Mouse (Mus musculus) ovary, postnatal 10 days (tissue): ENCODE data around the gene Aes.

Experiments
- DNase-seq: peaks from one replicate; pipeline ENCODE4 v3.0.0; 2022; ENCODE audit warnings: low spot score

Gene Aes

DNA sequence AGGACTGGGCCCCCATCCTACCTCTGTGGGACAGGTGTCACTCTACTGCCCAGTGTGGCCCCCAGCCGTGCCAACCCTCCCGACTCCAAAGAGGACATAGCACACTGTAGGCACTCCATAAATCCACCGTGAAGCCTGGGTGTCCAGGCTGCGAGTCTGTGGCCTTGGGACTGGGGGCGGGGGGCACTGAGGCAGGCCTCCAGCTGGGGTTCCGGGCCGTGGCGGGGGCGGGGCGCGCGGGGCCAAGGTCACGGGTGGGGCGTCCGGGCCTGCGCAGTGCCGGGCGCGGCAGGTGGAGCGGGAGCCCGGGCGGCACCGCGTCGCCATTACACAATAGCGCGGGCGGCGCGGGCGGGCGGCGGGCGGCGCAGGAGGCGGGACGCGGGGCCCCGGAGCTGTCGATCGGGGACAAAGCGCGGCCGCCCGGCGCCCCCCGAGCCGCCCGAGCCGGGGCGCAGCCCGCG lies at the start of gene Aes:
TSS of gene Aes (plus strand) at position 326 of the 464 bp plus-strand sequence.
- peak; percentile 56 for DNase-seq

DNA sequence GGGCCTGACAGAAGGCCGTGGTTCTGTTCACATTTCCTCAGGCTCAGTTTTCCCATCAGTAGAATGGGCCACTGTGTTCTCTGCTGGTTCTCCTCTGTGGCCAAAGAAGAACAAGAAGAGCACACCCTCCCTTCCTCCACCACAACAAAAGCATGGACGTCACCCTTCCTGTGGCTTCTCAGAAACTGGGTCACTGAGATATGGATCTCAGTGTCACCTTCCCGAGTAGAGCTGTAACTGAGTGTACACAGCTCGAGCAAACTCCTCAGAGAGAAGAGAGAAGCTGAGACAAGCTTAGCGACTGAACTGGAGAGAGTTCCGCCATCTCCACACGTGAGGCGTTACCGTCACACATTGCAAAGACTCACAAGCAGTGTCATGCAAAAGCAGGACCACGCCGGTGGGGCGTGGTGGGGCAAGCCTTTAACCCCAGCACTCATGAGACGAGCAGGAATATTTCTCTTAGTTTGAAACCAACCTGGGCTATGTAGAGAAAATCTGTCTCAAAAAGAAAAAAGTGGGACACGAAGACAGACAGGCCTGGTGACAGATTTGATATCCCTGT lies 49.0 kb upstream of the Aes start:
- DNase-seq: no peak

DNA sequence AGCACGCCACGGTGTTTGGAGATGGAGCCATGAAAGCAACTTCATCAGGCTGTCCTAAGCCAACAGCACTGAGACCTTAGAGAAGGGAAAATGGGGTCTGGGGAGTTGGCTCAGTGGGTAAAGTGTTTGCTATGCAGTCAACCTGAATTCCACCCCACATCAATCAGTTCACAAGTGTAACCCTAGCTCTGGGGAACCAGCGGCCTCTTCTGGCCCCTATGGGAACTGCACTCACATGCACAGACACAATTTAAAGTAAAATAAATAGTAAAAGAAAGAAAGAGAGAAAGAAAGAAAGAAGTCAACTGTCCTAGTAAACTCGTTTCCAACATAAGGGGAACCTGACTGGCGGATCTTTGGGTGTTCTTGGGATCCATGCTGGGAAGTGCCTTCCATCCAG lies 45.5 kb upstream of the Aes start:
- no peak for DNase-seq

DNA sequence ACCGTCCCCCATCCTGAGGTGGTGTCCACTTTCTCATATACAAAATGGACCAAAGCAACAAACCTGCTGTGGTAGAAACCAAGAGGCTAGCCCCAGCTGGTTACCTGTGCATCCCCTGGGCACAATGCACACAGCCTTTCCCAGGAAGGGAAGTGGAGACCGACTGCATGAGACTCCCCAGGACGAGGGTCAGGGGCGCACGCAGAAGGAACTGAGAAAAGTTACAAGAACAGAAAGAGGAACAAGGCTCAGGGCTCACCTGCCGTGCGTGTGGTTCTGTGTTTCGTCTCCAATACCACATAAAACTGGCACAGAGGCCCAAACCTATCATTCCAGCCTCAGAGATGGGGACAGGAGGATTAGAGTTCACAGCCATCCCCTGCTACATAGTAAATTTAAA lies 42.1 kb upstream of the Aes start:
- no peak for DNase-seq

DNA sequence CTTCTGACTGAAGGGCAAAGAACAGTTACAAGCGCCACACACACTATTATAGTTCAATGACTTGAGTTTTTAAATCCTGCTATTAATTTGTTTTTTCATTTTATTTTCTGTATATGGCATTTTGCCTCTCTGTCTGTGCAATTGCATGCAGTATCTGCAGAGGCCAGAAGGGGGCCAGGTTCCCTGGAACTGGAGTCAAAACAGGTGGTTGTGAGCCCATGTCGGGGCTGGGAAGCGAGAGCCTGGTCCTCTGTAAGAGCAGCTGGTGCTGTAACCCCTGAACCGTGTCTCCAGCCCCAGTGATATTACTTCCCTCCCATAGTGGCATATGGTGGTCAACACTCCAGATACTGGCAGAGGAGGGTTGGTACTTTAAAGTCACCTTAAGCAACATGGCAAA lies 40.7 kb upstream of the Aes start:
- DNase-seq: no peak

DNA sequence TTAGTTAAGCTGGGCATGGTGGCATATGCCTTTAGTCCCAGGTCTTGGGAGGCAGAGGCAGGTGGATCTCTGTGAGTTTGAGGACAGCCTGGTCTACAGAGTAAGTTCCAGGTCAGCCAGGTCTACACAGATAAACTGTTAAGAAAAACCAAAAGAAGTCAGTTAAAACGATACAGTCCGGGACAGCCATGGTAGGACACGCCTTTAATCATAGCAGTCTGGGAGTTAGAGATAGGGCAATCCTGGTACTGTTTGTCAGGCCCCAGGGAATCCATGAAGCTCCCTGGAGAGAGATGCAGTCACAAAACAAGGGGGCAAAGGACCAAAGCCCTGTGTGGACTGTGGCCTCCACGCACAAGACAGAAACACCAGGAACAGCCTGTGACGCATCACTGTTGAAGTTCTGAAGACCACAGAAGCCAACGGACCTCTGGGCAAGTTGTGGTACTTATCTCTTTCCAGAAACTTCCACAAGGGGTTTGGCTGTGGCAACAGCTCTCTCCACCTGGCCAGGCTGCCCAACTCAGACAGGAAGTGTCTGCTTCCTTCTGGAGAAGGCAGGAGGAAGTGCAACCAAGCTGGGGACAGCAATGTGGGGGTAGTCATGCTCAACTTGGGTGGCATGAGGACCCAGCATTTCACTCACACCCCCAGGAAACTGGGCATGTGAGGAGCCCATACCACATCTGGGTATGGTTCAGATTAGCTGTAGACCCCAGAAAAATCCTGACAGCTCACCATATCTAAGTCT lies 39.9 kb upstream of the Aes start:
- DNase-seq: no peak

DNA sequence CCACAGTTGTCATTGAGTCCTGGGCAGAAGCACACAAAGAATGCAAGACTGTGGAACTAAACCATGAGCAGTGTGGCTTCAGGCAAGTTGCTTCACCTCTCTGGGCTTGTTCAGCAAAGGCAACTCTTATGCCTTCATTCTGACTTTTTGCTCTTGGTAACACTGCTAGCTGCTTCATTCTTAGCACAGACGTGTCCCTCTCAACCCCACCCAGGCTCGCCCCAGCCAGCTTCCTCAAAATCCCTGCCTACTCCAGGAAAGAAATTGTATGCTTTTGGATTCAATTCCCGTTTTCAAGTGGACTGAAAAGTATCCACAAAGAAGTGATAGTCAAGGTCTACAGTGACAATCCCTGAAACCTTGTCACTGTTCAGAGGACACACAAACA lies 39.3 kb upstream of the Aes start:
- DNase-seq: no peak

DNA sequence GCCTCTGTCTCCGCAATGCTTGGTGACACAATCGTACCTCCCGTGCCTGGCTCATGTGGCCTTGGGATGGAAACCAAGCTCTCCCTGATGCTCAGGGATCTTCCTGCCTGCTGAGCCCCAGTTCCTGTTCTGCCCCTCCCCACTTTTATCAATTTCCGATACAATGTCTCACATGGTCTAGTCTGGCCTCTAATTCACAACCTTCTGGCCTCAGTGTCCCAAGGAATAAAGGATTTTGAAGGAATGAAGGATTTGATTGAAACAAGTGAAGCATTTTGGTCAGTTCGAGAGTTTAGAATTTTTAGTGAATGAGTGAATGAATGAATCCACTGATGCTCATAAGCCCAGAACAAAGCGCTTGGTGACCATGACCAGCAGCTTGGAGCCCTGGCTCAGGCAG lies 36.1 kb upstream of the Aes start:
- no peak for DNase-seq

DNA sequence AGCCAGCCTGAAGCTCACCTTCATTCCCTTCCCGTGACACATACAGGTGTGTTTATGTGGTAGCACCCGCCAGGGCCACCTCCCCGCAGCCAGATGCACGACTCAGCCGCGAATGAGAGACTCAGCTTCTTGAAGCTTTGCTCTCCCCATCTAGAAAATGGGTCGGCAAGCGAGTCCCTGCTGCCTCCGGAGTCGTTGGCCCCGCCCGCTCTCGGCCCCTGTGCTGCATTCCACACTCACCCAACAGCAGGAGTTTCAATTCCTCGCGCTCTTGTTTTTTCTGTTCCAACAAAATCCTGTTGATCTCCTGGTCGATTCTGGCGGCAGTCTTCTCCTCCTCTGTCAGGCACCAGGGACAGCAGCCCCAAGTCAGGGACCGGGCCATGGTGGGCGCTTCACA lies 35.7 kb upstream of the Aes start:
- no peak for DNase-seq

DNA sequence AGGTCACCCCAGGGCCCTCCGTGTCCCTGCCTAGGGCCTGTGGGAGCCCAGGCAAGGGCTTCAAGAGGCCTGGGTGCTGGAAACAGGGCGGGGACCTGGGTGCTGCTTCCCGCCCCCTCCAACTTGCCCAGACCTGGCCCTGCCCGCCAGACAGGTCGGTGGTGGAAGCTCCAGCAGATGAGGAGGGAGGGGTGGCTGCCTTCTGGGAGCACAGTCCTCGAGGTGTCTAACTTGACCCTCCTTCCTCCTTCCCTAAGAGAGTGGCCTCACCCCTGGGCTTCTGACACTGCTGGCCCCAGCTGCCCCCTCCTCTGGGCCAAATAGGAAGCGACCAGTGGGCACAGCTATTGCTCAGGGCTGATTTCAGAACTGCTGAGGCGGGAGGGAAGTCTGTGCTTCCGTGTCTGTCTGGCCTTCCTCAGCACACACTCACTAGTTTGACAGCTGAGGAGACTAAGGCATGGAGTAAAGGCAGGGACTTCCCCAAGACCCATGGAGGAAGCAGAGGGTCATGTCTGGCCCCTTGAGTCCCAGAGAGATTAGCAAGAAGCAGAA lies 35.2 kb upstream of the Aes start, which contains the start of gene Gna15:
TSS of gene Gna15 (minus strand) at position 175 of the 555 bp plus-strand sequence.
- no peak for DNase-seq

DNA sequence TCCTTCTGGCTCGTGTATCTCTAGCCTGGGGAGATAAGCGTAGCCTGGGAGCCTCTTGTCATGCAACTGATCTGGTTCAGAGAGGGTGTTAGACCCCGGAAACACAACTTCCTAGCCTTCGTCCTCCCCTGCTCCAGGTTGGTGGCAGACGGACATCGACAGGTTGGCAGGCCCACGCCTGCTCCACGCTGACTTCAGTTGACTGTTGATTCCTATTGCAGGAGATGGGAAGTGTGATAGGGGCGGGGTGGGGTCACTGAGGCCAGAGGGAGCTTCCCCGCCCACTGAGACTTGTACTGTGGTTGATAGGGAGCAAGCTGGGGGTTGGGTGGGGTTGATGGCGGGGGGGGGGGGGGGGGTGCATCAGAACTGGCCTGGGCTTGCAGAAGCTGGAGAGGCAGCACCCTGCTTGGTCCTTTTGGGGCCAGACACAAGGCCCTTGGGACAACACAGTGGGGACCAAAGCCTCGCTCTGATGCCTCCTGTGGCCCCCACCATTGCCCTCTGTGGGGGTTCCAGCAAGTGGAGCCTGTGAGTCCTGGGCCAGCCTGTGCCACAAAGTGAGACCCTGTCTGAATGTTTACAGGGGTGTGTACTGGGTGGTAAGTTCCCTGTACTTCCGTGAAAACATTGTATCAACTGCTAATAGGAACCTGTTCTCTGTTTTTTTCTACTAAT lies 34.1 kb upstream of the Aes start:
- no peak for DNase-seq

DNA sequence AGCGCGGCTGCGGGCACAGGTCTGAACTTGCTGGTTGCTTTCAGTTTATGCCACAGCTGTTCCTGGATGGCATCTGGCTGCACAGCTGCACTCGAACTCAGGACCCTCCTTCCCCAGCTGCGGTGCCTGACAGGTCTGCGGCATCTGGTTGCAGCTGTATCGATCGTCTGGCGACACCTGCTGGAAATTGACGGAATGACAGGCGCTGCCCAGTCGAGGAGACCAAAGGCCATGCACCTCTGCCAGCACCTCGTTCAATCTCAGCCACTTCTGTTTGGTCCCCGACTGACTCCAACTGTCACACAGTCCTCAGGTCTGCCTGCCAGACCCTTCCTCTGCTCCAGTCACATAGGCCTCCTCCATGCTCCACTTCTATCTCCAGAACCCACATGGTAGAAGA lies 32.5 kb upstream of the Aes start:
- peak; percentile 69 for DNase-seq

DNA sequence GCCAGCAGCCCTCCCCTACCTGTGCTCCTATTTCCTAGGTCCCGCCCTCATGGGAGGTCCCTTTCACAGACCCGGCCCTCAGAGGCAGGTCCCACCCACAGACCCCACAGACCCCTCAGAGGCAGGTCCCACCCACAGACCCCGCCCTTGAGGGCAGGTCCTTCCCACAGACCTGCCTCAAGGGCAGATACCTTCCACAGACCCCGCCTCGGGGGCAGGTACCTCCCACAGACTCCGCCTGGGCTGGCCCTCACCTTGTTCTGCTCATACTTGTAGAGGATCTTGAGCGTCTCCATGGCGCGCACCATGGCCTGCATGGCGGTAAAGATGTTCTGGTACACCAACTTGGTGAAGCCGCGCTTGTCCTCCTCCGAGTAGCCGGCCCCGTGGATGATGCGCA lies 24.5 kb upstream of the Aes start:
- no peak for DNase-seq

DNA sequence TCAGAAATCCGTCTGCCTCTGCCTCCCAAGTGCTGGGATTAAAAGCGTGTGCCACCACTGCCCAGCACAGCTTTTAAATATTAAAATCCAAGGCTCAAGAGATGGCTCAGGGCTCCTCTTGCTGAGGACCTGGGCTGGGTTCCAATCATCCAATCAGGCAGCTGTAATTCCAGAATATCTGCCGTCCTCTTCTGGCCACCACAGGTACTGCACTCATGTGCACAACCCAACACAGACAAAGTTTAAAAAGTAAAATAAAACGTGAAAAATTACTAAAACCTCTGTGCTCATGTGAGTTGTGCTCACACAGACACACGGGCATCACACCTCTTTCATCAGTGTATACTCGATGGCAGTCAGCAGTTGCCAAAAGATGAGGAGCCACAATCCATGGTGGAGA lies 22.6 kb upstream of the Aes start:
- no peak for DNase-seq

DNA sequence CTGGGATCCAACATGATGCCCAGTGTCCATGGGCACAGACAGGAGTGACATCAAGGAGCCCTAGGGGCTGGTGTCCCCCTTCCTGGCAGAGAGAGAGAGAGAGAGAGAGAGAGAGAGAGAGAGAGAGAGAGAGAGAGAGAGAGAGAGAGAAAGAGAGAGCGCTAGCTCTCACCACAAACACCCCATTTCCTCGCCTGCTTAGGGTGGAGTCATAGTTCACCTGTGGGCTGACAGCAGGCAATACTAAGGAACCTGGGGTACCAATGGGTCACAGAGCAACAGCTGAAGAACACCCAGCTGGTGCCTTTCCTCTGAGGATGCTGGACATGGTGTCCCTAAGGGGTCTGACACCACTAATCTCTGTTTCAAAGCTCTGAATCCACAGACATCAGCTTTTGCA lies 21.9 kb upstream of the Aes start:
- no peak for DNase-seq

DNA sequence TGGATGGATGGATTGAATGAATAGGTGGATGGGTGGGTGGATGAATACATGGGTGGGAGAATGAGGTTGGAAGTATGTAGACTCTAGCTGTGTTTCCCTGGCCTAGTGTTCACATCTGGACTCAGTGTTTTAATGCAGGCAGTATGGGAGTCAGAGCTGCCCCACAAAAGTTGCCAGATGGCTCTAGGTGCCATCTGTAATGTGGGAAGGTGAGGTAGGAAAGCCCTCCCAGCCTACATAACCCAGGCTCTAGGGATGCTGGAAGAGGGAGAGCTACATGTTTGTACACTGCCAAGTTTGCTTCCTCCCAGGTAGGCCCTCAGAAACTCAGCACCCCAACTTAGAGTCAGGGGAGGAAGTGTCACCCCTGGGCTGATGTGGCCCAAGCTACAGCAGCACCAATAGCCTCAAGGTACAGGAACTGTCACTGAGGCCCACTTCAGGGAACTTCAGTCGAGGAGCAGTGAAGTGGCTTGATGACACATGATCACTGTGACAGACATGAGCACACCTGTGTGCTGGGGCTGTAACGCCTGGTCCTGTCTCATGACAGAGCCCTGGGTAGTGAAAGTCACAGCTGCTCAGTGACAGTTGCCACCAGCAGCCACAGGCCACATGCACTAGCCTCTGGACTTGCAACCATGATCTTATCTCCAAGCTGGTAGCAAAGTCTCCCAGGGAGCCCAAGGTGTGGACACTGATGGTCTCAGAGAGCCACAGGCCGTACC lies 20.8 kb upstream of the Aes start:
- no peak for DNase-seq

DNA sequence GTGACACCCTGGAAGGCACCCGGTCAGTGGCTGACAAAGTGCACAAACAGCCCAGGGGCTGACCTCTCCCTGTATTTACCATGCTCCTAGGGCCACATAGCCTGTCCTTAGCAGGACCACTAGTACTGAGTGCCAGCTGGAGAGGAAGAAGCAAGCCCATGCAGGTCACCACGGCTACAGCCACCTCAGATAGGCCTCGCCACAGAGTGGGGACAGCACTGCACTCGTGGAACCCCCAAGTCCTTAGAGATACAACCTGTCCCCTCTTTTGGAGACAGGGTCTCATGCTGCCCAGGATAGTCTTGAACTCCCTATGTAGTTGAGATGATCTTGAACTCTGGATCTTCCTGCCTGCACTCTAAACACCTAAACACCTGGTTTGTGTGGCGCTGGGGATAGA lies 17.9 kb upstream of the Aes start:
- no peak for DNase-seq

DNA sequence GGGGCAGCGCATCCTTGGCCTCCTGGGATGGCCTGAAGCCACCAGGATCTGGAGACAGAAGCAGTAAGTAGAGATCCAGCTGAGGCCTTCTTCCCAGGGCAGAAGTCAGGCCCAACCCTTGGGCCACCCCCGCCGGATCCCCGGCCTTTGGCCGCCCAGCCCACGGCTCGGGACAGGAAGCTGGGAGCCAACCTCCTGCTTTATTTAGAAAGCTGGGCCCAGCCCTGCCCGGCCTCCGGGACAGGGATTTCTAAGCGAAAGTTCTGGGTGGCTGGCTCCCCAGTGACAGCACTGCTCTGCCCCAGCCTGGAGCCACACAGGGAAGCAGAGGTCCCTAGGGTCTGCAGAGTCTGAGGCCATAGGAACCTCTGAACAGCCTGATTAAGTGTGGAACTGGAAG lies 17.5 kb upstream of the Aes start:
- DNase-seq: no peak

DNA sequence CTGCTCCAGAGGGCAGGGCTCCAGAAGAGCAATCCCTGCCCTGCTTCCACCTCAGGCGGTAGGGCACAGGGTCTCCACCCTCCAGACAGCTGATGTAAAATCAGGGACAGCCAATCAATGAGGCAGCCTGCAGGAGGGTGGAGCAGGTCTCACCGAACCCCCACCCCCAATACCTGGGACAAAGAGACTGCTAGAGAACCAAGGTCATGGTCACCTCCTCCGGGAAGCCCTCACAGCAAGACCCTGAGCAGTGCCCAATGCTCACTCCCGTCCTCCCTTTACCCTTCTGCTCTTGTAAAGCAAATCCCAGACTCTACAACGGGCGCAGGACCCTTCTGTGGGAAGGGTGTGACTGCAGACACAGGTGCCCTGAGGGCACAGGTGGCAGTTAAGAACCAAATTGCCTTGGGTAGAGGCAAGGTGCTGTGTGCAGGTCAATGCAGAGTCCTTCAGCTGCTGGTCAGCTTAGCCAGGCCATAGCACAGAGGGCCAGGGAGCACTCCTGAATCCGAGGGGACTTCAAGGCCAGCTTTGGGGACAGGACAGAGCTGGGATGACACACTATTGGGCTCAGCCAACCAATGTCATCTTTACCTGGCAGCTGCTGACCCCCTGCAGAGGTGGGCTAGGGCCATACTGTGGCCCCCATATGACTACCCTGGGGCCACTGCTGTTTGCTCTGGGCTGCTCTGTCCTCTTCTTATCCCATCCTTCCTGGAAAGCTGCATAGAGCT lies 16.4 kb upstream of the Aes start:
- DNase-seq: no peak

DNA sequence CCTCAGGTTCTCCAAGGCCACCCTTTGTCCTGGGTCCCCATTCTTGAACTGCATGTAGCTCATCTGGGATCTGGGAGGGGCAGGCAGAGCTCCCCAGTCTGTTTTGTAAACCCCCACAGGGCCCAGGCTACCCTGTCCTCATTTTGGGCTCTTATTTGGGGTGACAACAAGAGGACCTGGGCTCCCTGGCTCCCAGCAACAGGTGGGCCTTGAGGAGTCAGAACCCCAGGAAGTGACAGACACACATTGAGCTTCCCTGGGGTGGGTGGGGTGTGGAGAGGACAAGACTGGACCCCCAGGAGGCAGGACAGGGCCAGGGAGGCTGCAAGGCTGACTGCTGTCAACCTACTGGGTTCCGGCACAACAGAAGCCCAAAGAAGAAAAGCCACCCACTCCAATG lies 15.7 kb upstream of the Aes start:
- no peak for DNase-seq

DNA sequence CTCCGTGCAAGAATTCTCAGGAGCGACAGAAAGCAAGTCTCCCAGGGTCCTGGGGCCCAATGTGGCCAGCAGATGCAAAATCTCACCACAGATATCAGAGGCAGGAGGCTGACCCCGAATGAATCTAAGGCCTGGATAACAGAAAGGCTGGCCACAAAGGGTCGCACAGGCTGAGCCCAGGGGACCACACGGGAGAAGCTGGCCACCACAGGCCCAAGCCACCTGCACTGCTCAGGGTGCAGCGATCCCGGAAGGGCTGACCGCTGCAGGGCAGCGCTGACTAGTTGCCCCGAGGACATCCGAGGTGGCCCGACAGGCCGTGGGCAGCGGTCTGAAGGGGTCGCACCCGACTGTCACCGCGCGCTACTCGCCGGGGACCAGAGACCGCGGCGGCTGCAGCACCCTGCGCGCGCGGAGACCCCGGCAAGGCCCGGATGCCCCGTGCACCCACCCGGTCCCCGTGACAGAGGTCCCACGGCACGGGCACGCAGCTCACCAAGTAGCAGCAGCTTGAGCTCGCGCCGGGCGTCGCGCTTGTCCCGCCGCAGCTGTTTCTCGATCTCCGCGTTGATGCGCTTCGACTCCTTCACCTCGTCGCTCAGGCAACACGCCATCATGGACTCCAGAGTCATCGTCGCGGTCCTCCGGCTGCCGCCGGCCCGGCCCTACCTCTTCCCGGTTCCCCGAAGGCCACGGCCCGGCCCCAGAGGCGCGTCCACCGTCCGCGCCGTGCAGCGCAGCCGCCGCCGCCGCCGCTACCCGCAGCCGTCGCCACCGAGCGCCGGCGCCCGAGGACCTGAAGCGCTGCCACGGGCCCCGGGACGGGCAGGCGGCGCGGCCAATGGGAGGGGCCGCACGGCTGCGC lies 14.8 kb upstream of the Aes start:
- DNase-seq: no peak
